Mouse (Mus musculus) hindbrain, embryonic 16.5 days (tissue): ENCODE data around the gene St6galnac4. TPM values are rescaled to one million over a fixed set of nuclear protein-coding genes. Genes with fewer than 3 reads are reported as not detected.
A peak's percentile ranks its signal among the peaks of the same experiment; 100 is the strongest.

Experiments used
- ATAC-seq: fragments of 200-750 bp; cut with Nextera tagmentation; 2 replicates; pipeline ENCODE4 v1.8.0; 2017; ENCODE audit warnings: moderate TSS enrichment, moderate library complexity
- H3K27ac ChIP-seq: fragments of 300-500 bp; sonication (generic); 2 replicates; pipeline ENCODE4 v1.5.1; 2014; ENCODE audit warnings: low read depth, mild to moderate bottlenecking, control low read depth, low read length, moderate library complexity
- H3K27me3 ChIP-seq: fragments of 300-500 bp; sonication (generic); replicated peaks from 2 replicates; pipeline ENCODE4 v1.6.1; 2014; ENCODE audit warnings: low read length; ENCODE audit not compliant: control insufficient read depth, insufficient read depth
- H3K36me3 ChIP-seq: fragments of 300-500 bp; sonication (generic); 2 replicates; pipeline ENCODE4 v1.6.1; 2014; ENCODE audit warnings: mild to moderate bottlenecking, low read length, moderate library complexity, mixed read lengths; ENCODE audit not compliant: control insufficient read depth, insufficient read depth
- H3K4me1 ChIP-seq: fragments of 300-500 bp; sonication (generic); 2 replicates; pipeline ENCODE4 v1.6.1; 2014; ENCODE audit warnings: low read depth, low read length; ENCODE audit not compliant: control insufficient read depth, insufficient read depth
- H3K4me2 ChIP-seq: fragments of 300-500 bp; sonication (generic); 2 replicates; pipeline ENCODE4 v1.6.1; 2014; ENCODE audit warnings: mild to moderate bottlenecking, low read length, control low read depth, moderate library complexity
- H3K4me3 ChIP-seq: fragments of 300-500 bp; sonication (generic); 2 replicates; pipeline ENCODE4 v1.5.1; 2014; ENCODE audit warnings: mild to moderate bottlenecking, low read length, control low read depth, moderate library complexity
- H3K9ac ChIP-seq: fragments of 300-500 bp; sonication (generic); 2 replicates; pipeline ENCODE4 v1.6.1; 2014; ENCODE audit warnings: low read depth, mild to moderate bottlenecking, control low read depth, low read length, moderate library complexity
- H3K9me3 ChIP-seq: fragments of 300-500 bp; sonication (generic); 2 replicates; pipeline ENCODE4 v1.6.1; 2014; ENCODE audit warnings: mild to moderate bottlenecking, low read length, moderate library complexity; ENCODE audit not compliant: control insufficient read depth
- WGBS: fragments of 180-500 bp; shearing (Covaris S2); extraction: QIAGEN DNeasy Blood & Tissue Kit; methylation state at CpG from one replicate; pipeline ENCODE4 v1.1.7; 2014; 5-methylcytosine and 5-hydroxymethylcytosine counted together
- polyA plus RNA-seq: library from polyadenylated mRNA; unstranded; fragments of >200 nt; fragmentation: Nextera tagmentation; extraction: Ambion mirVana; gene quantifications from 2 replicates; pipeline ENCODE4 v1.2.1, GENCODE M21; 2015

The St6galnac4 gene
- polyA plus RNA-seq, 1 experiment from 2014 or later = 54.3 TPM

GRCm38 (mm10) chr2:32646379-32647056 lies 59.6 kb downstream of the St6galnac4 start, which contains the start of gene Eng:
Gene Eng (plus strand): TSS chr2:32646595.
- Histone ChIP-seq H3K9me3 (no peaks in the 10 kb centered on the region), H3K4me1 (no peaks in the 10 kb centered on the region), H3K9ac (peak within 1 kb of the TSS; percentile 43), H3K4me3 (peak within 1 kb of the TSS; percentile 26), H3K27me3 (no peaks in the 10 kb centered on the region), H3K27ac (peak within 1 kb of the TSS; percentile 57; the same call in 1 of the 2 replicates), H3K36me3 (no peaks in the 10 kb centered on the region), H3K4me2 (peak within 1 kb of the TSS; percentile 18)
- ATAC-seq = no peak
- WGBS = 60% methylated on average over 31 of the region's 31 CpGs

- WGBS = 83% methylated on average over 7 of the region's 7 CpGs
- Histone ChIP-seq H3K9me3 (no peaks in the 10 kb centered on the region), H3K4me3 (peak overlapping the region; percentile 26), H3K4me1 (no peaks in the 10 kb centered on the region), H3K27me3 (no peaks in the 10 kb centered on the region), H3K27ac (no peak overlapping the region; the same call in 1 of the 2 replicates), H3K36me3 (no peaks in the 10 kb centered on the region), H3K4me2 (peak overlapping the region; percentile 13), H3K9ac (no peak overlapping the region)
- no peak for ATAC-seq
Observed at GRCm38 (mm10) chr2:32647366-32647765, 60.5 kb downstream of the St6galnac4 start.

Other genes with a start within 250 kb of the St6galnac4 start
- gene Ciz1, start 234.8 kb upstream of the St6galnac4 start, polyA plus RNA-seq = 41.1 and 57.5 TPM in 2 replicates
- gene Dnm1, start 233.8 kb upstream of the St6galnac4 start, polyA plus RNA-seq = 71.2 and 79.0 TPM in 2 replicates
- 161 and 196 TPM in 2 replicates for gene 1110008P14Rik, start 205.2 kb upstream of the St6galnac4 start, polyA plus RNA-seq
- gene Lcn2, start 198.8 kb upstream of the St6galnac4 start, polyA plus RNA-seq = 0.76 and 0.93 TPM in 2 replicates
- gene Ptges2, start 191.2 kb upstream of the St6galnac4 start, polyA plus RNA-seq = 56.4 and 59.8 TPM in 2 replicates
- gene Naif1, start 136.6 kb upstream of the St6galnac4 start, polyA plus RNA-seq = 5.1 and 5.2 TPM in 2 replicates
- 55.0 and 60.6 TPM in 2 replicates for gene Slc25a25, start 135.7 kb upstream of the St6galnac4 start, polyA plus RNA-seq
- gene Fam102a, start 51.8 kb upstream of the St6galnac4 start, polyA plus RNA-seq = 7.3 and 7.9 TPM in 2 replicates
- gene Dpm2, start 16.2 kb upstream of the St6galnac4 start, polyA plus RNA-seq = 142 and 150 TPM in 2 replicates
- 16.9 and 20.4 TPM in 2 replicates for gene Pip5kl1, start 12.3 kb upstream of the St6galnac4 start, polyA plus RNA-seq
- 0.72 and 1.6 TPM in 2 replicates for gene 9430097D07Rik, start 11.4 kb upstream of the St6galnac4 start, polyA plus RNA-seq
- gene St6galnac6, start 12.6 kb downstream of the St6galnac4 start, polyA plus RNA-seq = 29.5 and 35.4 TPM in 2 replicates
- gene Ak1, start 34.7 kb downstream of the St6galnac4 start, polyA plus RNA-seq = 111 and 117 TPM in 2 replicates
- gene Eng, start 59.5 kb downstream of the St6galnac4 start, polyA plus RNA-seq = 34.2 and 39.5 TPM in 2 replicates
- 20.2 and 20.9 TPM in 2 replicates for gene Fpgs, start 117.0 kb downstream of the St6galnac4 start, polyA plus RNA-seq
- gene Cdk9, start 126.0 kb downstream of the St6galnac4 start, polyA plus RNA-seq = 63.6 and 69.4 TPM in 2 replicates
- 58.5 and 58.6 TPM in 2 replicates for gene Sh2d3c, start 134.0 kb downstream of the St6galnac4 start, polyA plus RNA-seq
- gene 6330409D20Rik, start 153.9 kb downstream of the St6galnac4 start, polyA plus RNA-seq = 2.6 and 3.4 TPM in 2 replicates
- 50.8 and 56.9 TPM in 2 replicates for gene Tor2a, start 170.1 kb downstream of the St6galnac4 start, polyA plus RNA-seq
- 0.53 and 0.60 TPM in 2 replicates for gene Ttc16, start 188.5 kb downstream of the St6galnac4 start, polyA plus RNA-seq
- 6.5 and 6.8 TPM in 2 replicates for gene Ptrh1, start 188.7 kb downstream of the St6galnac4 start, polyA plus RNA-seq
- gene Cfap157, start 197.3 kb downstream of the St6galnac4 start, polyA plus RNA-seq = 0.75 and 1.1 TPM in 2 replicates